ENCODE assay signal across 23 mouse cellular contexts in genomic region chr1:22261702-22262101, GRCm38 (mm10).
A peak's percentile ranks its signal among the peaks of the same experiment; 100 is the strongest.
DNase-seq lines count a peak whose midpoint lies in the region; ATAC-seq and TF ChIP-seq lines count a peak whose summit lies in the region.
"Had no signal": no experiment of that assay in that cellular context is flagged by ENCODE, and none has a peak within 500 bp of the region (broad histone marks: within the 10 kb centered on the region; RNA-seq: fewer than 3 reads in every experiment).

No protein-coding gene starts in this region.

- H3K36me3 ChIP-seq in forebrain, embryonic 14.5 days (ENCODE audit: control insufficient read depth, insufficient read depth, low read length) = no peaks in the 10 kb centered on the region
- no peaks in the 10 kb centered on the region for H3K36me3 ChIP-seq in forebrain, postnatal 0 days (ENCODE audit: insufficient read depth)
- no peaks in the 10 kb centered on the region for H3K36me3 ChIP-seq in kidney, embryonic 15.5 days
- H3K36me3 ChIP-seq: embryonic facial prominence, embryonic 13.5 days; heart, embryonic 13.5 days; limb, embryonic 10.5 days; midbrain, embryonic 12.5 days; neural tube, embryonic 15.5 days had no signal

- no peak for TF ChIP-seq CTCF in forebrain, postnatal 0 days (IDR thresholded peaks at IDR 0.05; ENCODE audit: low read depth)

- H3K4me1 ChIP-seq in forebrain, embryonic 14.5 days (ENCODE audit: control insufficient read depth, insufficient read depth, low read length) = peaks cover 6% of the 10 kb centered on the region
- H3K4me1 ChIP-seq in forebrain, postnatal 0 days (ENCODE audit: insufficient read depth) = peaks cover 11% of the 10 kb centered on the region; the same call in 1 of the 2 replicates
- H3K4me1 ChIP-seq in kidney, embryonic 15.5 days = no peaks in the 10 kb centered on the region
- H3K4me1 ChIP-seq: embryonic facial prominence, embryonic 13.5 days; heart, embryonic 13.5 days had no signal

- H3K27ac ChIP-seq in forebrain, embryonic 14.5 days (ENCODE audit: low read depth, low read length) = no peak overlapping the region
- no peak overlapping the region for H3K27ac ChIP-seq in forebrain, postnatal 0 days (ENCODE audit: low read depth, low read length)
- H3K27ac ChIP-seq in kidney, embryonic 15.5 days = no peak overlapping the region
- H3K27ac ChIP-seq: embryonic facial prominence, embryonic 13.5 days; heart, embryonic 13.5 days; limb, embryonic 10.5 days; midbrain, embryonic 12.5 days; neural tube, embryonic 15.5 days had no signal

- DNase-seq in forebrain, embryonic 14.5 days (ENCODE audit: low spot score) = peak; percentile 21
- DNase-seq in forebrain, postnatal 0 days = no peak
- DNase-seq in kidney, postnatal 25 days = no peak
- peak; percentile 56 for DNase-seq in cerebellum, adult 9-11 months
- no peak for DNase-seq in MN1 (ENCODE audit: low spot score)
- no peak for DNase-seq in T-cell, adult 2 months (ENCODE audit: low spot score)
- DNase-seq: adrenal gland, postnatal 14 days; heart, adult 18-20 months; kidney, adult 8-10 months; layer of hippocampus, postnatal 36 days; liver, postnatal 0 days; lung, postnatal 10 days; right cerebral cortex, postnatal 14 days had no signal

- no peak overlapping the region for H3K4me3 ChIP-seq in forebrain, embryonic 14.5 days (ENCODE audit: low read depth, low read length)
- H3K4me3 ChIP-seq in forebrain, postnatal 0 days (ENCODE audit: low read depth, low read length) = no peak overlapping the region
- H3K4me3 ChIP-seq in kidney, embryonic 15.5 days (replicated peaks) = no peak overlapping the region
- H3K4me3 ChIP-seq: embryonic facial prominence, embryonic 13.5 days; heart, embryonic 13.5 days; limb, embryonic 10.5 days; midbrain, embryonic 12.5 days; myocyte; neural tube, embryonic 15.5 days had no signal

- no peaks in the 10 kb centered on the region for H3K9me3 ChIP-seq in forebrain, embryonic 14.5 days (replicated peaks; ENCODE audit: control insufficient read depth, low read length)
- no peaks in the 10 kb centered on the region for H3K9me3 ChIP-seq in forebrain, postnatal 0 days (ENCODE audit: low read length)
- no peaks in the 10 kb centered on the region for H3K9me3 ChIP-seq in kidney, embryonic 15.5 days (replicated peaks)
- H3K9me3 ChIP-seq: embryonic facial prominence, embryonic 13.5 days; heart, embryonic 13.5 days; limb, embryonic 10.5 days; midbrain, embryonic 12.5 days; neural tube, embryonic 15.5 days had no signal

- no peak for ATAC-seq in forebrain, embryonic 14.5 days
- no peak for ATAC-seq in forebrain, postnatal 0 days
- ATAC-seq in kidney, embryonic 15.5 days (replicated peaks; ENCODE audit: low FRiP score) = peak; percentile 22; the same call in 1 of the 2 replicates
- peak; percentile 80 for ATAC-seq in cerebellum, adult (ENCODE audit: insufficient number of reproducible peaks, low FRiP score, low TSS enrichment)
- ATAC-seq: activated CD4-positive, CD25-positive, alpha-beta regulatory T cell, adult 4 months; liver, postnatal 0 days; Patski had no signal

- H3K9ac ChIP-seq in forebrain, embryonic 14.5 days (ENCODE audit: low read length) = no peak overlapping the region
- no peak overlapping the region for H3K9ac ChIP-seq in forebrain, postnatal 0 days
- no peak overlapping the region for H3K9ac ChIP-seq in kidney, embryonic 15.5 days
- H3K9ac ChIP-seq: embryonic facial prominence, embryonic 13.5 days; heart, embryonic 13.5 days; liver, postnatal 0 days; midbrain, embryonic 12.5 days; neural tube, embryonic 15.5 days had no signal

- H3K27me3 ChIP-seq in forebrain, embryonic 14.5 days (replicated peaks; ENCODE audit: control insufficient read depth, insufficient read depth, low read length) = no peaks in the 10 kb centered on the region
- no peaks in the 10 kb centered on the region for H3K27me3 ChIP-seq in forebrain, postnatal 0 days (ENCODE audit: insufficient read depth, low read length)
- H3K27me3 ChIP-seq in kidney, embryonic 15.5 days = no peaks in the 10 kb centered on the region
- H3K27me3 ChIP-seq: embryonic facial prominence, embryonic 13.5 days; heart, embryonic 13.5 days; midbrain, embryonic 12.5 days; neural tube, embryonic 15.5 days had no signal

- H3K4me2 ChIP-seq in forebrain, embryonic 14.5 days (ENCODE audit: low read length) = no peak overlapping the region
- no peak overlapping the region for H3K4me2 ChIP-seq in forebrain, postnatal 0 days (ENCODE audit: low read depth)
- H3K4me2 ChIP-seq in kidney, embryonic 15.5 days = no peak overlapping the region
- H3K4me2 ChIP-seq: embryonic facial prominence, embryonic 13.5 days; heart, embryonic 13.5 days; midbrain, embryonic 12.5 days; neural tube, embryonic 15.5 days had no signal

- 87% methylated on average over 4 of the region's 4 CpGs for WGBS in forebrain, embryonic 14.5 days
- 76% methylated on average over 4 of the region's 4 CpGs for WGBS in forebrain, postnatal 0 days
- 64% methylated on average over 4 of the region's 4 CpGs for WGBS in kidney, embryonic 15.5 days

Comparison
In these comparisons a context has a peak if more than half of its experiments do, and no peak if none do; other contexts are left out.
1. DNase-seq: peak in forebrain, embryonic 14.5 days (single experiment) and cerebellum, adult 9-11 months (single experiment); none in forebrain, postnatal 0 days (single experiment), kidney, postnatal 25 days (0 of 2), MN1 (single experiment) and T-cell, adult 2 months (single experiment).
2. ATAC-seq: peak in kidney, embryonic 15.5 days (single experiment) and cerebellum, adult (single experiment); none in forebrain, embryonic 14.5 days (single experiment) and forebrain, postnatal 0 days (single experiment).